Mouse (Mus musculus) erythroblast, embryonic 14.5 days (primary cell): Measurements from ENCODE around the gene Lgi4.

ENCODE experiments used
- GATA1 ChIP-seq: IDR thresholded peaks from 2 replicates; pipeline ENCODE4 v1.6.1; 2012; ENCODE audit warnings: low read length, inconsistent platforms, mixed read lengths
- TAL1 ChIP-seq: IDR thresholded peaks from 3 replicates; pipeline ENCODE4 v1.6.1; 2012; ENCODE audit warnings: low read length, inconsistent platforms, mixed read lengths

DNA sequence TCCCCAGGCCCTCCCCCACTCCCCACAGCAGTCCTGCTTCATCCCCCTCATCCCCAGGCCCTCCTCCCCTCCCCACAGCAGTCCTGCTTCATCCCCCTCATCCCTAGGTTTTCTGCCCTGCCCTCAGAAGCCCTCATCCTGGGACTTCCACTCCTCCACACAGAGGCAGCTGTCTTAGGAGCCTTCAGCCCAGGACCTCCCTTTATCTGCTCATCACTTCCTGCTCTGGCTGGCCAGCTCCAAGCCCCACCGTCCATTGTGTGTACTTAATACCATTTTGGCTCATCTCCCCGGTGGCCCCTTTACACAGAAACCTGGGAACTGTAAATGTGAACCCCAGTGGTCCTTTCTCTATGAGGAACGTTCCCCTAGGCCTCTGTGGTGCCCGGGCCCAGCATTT, 52.9 kb downstream of the Lgi4 start:
- TF ChIP-seq TAL1 (no peak), GATA1 (no peak)
